Mouse (Mus musculus): Measurements from ENCODE around the gene Ifitm2. TPM values are rescaled to one million over a fixed set of nuclear protein-coding genes. Genes with fewer than 3 reads are reported as not detected.

Ifitm2 gene
- polyA plus RNA-seq (2016; fragmentation: Nextera tagmentation; extraction: Ambion mirVana), result 388 and 494 TPM in 2 replicates

GRCm38 (mm10) chr7:140955758-140956555 is at the start of gene Ifitm2, which contains the start of gene Gm45717:
Gene Ifitm2, minus strand, starts transcription at chr7:140955987.
Gene Gm45717, minus strand, starts transcription at chr7:140955937.
- peak within 1 kb of the TSS; percentile 55 for H3K4me3 ChIP-seq
- H3K4me1 ChIP-seq (replicated peaks), result peaks cover 58% of the 10 kb centered on the region
- H3K27ac ChIP-seq, result peak within 1 kb of the TSS; percentile 86
- DNase-seq (ENCODE audit: low spot score), result peak; percentile 52
- no peaks in the 10 kb centered on the region for H3K9me3 ChIP-seq
- 17% methylated on average over 11 of the region's 11 CpGs for WGBS
- H3K36me3 ChIP-seq, result 0 out of 2 replicates have a peak, but pooled peaks cover 6% of the 10 kb centered on the region
- H3K27me3 ChIP-seq (ENCODE audit: insufficient read depth, poor library complexity, severe bottlenecking), result 0 out of 2 replicates have a peak, but pooled peaks cover 7% of the 10 kb centered on the region

- no peaks in the 10 kb centered on the region for H3K36me3 ChIP-seq
- no peak overlapping the region for H3K4me3 ChIP-seq
- DNase-seq (ENCODE audit: low spot score), result no peak
- peaks cover 3% of the 10 kb centered on the region for H3K4me1 ChIP-seq (replicated peaks)
- no peak overlapping the region for H3K27ac ChIP-seq
- no peaks in the 10 kb centered on the region for H3K9me3 ChIP-seq
- WGBS, result 81% methylated on average over 5 of the region's 5 CpGs
- H3K27me3 ChIP-seq (ENCODE audit: insufficient read depth, poor library complexity, severe bottlenecking), result no peaks in the 10 kb centered on the region
Observed at GRCm38 (mm10) chr7:141003248-141004010, 47.6 kb upstream of the Ifitm2 start.

GRCm38 (mm10) chr7:141000881-141001708 is 45.3 kb upstream of the Ifitm2 start:
- Histone ChIP-seq H3K27me3 (ENCODE audit: insufficient read depth, poor library complexity, severe bottlenecking) (no peaks in the 10 kb centered on the region), H3K9me3 (no peaks in the 10 kb centered on the region), H3K36me3 (no peaks in the 10 kb centered on the region), H3K4me1 (replicated peaks) (no peaks in the 10 kb centered on the region; the same call in 1 of the 2 replicates), H3K4me3 (no peak overlapping the region), H3K27ac (no peak overlapping the region)
- 74% methylated on average over 15 of the region's 15 CpGs for WGBS
- DNase-seq (ENCODE audit: low spot score), result no peak

GRCm38 (mm10) chr7:140998853-140999700 is 43.3 kb upstream of the Ifitm2 start:
- 93% methylated on average over 11 of the region's 11 CpGs for WGBS
- H3K9me3 ChIP-seq, result no peaks in the 10 kb centered on the region
- H3K36me3 ChIP-seq, result no peaks in the 10 kb centered on the region
- no peak overlapping the region for H3K4me3 ChIP-seq
- no peak overlapping the region for H3K27ac ChIP-seq
- no peaks in the 10 kb centered on the region; the same call in 1 of the 2 replicates for H3K4me1 ChIP-seq (replicated peaks)
- no peak for DNase-seq (ENCODE audit: low spot score)
- no peaks in the 10 kb centered on the region for H3K27me3 ChIP-seq (ENCODE audit: insufficient read depth, poor library complexity, severe bottlenecking)

GRCm38 (mm10) chr7:140997817-140998216 is 42.0 kb upstream of the Ifitm2 start:
- H3K9me3 ChIP-seq, result no peaks in the 10 kb centered on the region
- no peak overlapping the region for H3K27ac ChIP-seq
- H3K27me3 ChIP-seq (ENCODE audit: insufficient read depth, poor library complexity, severe bottlenecking), result no peaks in the 10 kb centered on the region
- no peaks in the 10 kb centered on the region for H3K36me3 ChIP-seq
- no peak overlapping the region for H3K4me3 ChIP-seq
- H3K4me1 ChIP-seq (replicated peaks), result no peaks in the 10 kb centered on the region; the same call in 1 of the 2 replicates
- no peak for DNase-seq (ENCODE audit: low spot score)
- WGBS, result 64% methylated on average over 1 of the region's 1 CpGs

- 87% methylated on average over 14 of the region's 14 CpGs for WGBS
- Histone ChIP-seq H3K9me3 (no peaks in the 10 kb centered on the region), H3K27ac (no peak overlapping the region), H3K27me3 (ENCODE audit: insufficient read depth, poor library complexity, severe bottlenecking) (no peaks in the 10 kb centered on the region), H3K4me3 (no peak overlapping the region), H3K36me3 (no peaks in the 10 kb centered on the region), H3K4me1 (replicated peaks) (peaks cover 25% of the 10 kb centered on the region)
- DNase-seq (ENCODE audit: low spot score), result no peak
Observed at GRCm38 (mm10) chr7:140991117-140991689, 35.4 kb upstream of the Ifitm2 start.

GRCm38 (mm10) chr7:140990622-140991021 is 34.8 kb upstream of the Ifitm2 start:
- H3K27me3 ChIP-seq (ENCODE audit: insufficient read depth, poor library complexity, severe bottlenecking), result no peaks in the 10 kb centered on the region
- H3K36me3 ChIP-seq, result no peaks in the 10 kb centered on the region
- peaks cover 25% of the 10 kb centered on the region for H3K4me1 ChIP-seq (replicated peaks)
- 63% methylated on average over 5 of the region's 5 CpGs for WGBS
- H3K4me3 ChIP-seq, result no peak overlapping the region
- no peak for DNase-seq (ENCODE audit: low spot score)
- 0 out of 2 replicates have a peak overlapping the region, but pooled peaks have one; percentile 35 for H3K27ac ChIP-seq
- H3K9me3 ChIP-seq, result 0 out of 2 replicates have a peak, but pooled peaks cover 3% of the 10 kb centered on the region

GRCm38 (mm10) chr7:140990185-140990584 is 34.4 kb upstream of the Ifitm2 start:
- H3K36me3 ChIP-seq, result no peaks in the 10 kb centered on the region
- WGBS, result 71% methylated on average over 6 of the region's 6 CpGs

GRCm38 (mm10) chr7:140989022-140989421 is 33.2 kb upstream of the Ifitm2 start:
- no peaks in the 10 kb centered on the region for H3K27me3 ChIP-seq (ENCODE audit: insufficient read depth, poor library complexity, severe bottlenecking)
- no peak for DNase-seq (ENCODE audit: low spot score)
- WGBS, result 74% methylated on average over 4 of the region's 4 CpGs
- no peak overlapping the region; the same call in 1 of the 2 replicates for H3K27ac ChIP-seq
- H3K4me1 ChIP-seq (replicated peaks), result peaks cover 25% of the 10 kb centered on the region
- no peak overlapping the region for H3K4me3 ChIP-seq
- H3K9me3 ChIP-seq, result 0 out of 2 replicates have a peak, but pooled peaks cover 3% of the 10 kb centered on the region
- H3K36me3 ChIP-seq, result no peaks in the 10 kb centered on the region

More at GRCm38 (mm10) chr7:140990185-140990584, 34.4 kb upstream of the Ifitm2 start:
- Histone ChIP-seq H3K27ac (no peak overlapping the region), H3K9me3 (0 out of 2 replicates have a peak, but pooled peaks cover 3% of the 10 kb centered on the region), H3K4me3 (no peak overlapping the region), H3K27me3 (ENCODE audit: insufficient read depth, poor library complexity, severe bottlenecking) (no peaks in the 10 kb centered on the region), H3K4me1 (replicated peaks) (peaks cover 25% of the 10 kb centered on the region)
- DNase-seq (ENCODE audit: low spot score), result no peak

- whole genome bisulfite sequencing, result 87% methylated on average over 17 of the region's 17 CpGs
- Histone ChIP-seq H3K9me3 (0 out of 2 replicates have a peak, but pooled peaks cover 3% of the 10 kb centered on the region), H3K4me1 (replicated peaks) (peaks cover 25% of the 10 kb centered on the region), H3K4me3 (no peak overlapping the region), H3K36me3 (no peaks in the 10 kb centered on the region), H3K27me3 (ENCODE audit: insufficient read depth, poor library complexity, severe bottlenecking) (no peaks in the 10 kb centered on the region), H3K27ac (no peak overlapping the region)
- DNase-seq (ENCODE audit: low spot score), result no peak
Observed at GRCm38 (mm10) chr7:140987182-140988138, 31.7 kb upstream of the Ifitm2 start.

Data from hindbrain, embryonic 10.5 days (tissue).